Mouse (Mus musculus) lung, postnatal 0 days (tissue): Measurements from ENCODE around the gene Tspo.

Source experiments
- CTCF ChIP-seq: IDR thresholded peaks from 2 replicates; pipeline ENCODE4 v1.5.1; 2016; ENCODE audit warnings: antibody characterized with exemption, mild to moderate bottlenecking
- EP300 ChIP-seq: IDR thresholded peaks from 2 replicates; pipeline ENCODE4 v1.6.1; 2016; ENCODE audit warnings: antibody characterized with exemption, mild to moderate bottlenecking, control low read depth

GRCm38 (mm10) chr15:83566006-83566405, 2.6 kb downstream of the Tspo start:
- TF ChIP-seq CTCF: no peak
- peak; percentile 24; the same call in 1 of the 2 replicates for TF ChIP-seq EP300
